Mouse (Mus musculus) thymus, adult 2 months (tissue): ENCODE measurements around the gene Fam92b.

Source experiments
- CTCF ChIP-seq: fragments of 200-500 bp; IDR thresholded peaks from 2 replicates; pipeline ENCODE4 v1.5.1; 2012; ENCODE audit warnings: mild to moderate bottlenecking, control low read depth, low read length, moderate library complexity, borderline replicate concordance; ENCODE audit not compliant: control insufficient read depth, poor library complexity, insufficient read depth; ENCODE audit errors: extremely low read depth
- POLR2A ChIP-seq: fragments of 200-500 bp; IDR thresholded peaks from 2 replicates; pipeline ENCODE4 v1.6.1; 2012; ENCODE audit warnings: mild to moderate bottlenecking, low read length, control low read depth, moderate library complexity; ENCODE audit not compliant: control insufficient read depth, poor library complexity, insufficient read depth; ENCODE audit errors: extremely low read depth

DNA sequence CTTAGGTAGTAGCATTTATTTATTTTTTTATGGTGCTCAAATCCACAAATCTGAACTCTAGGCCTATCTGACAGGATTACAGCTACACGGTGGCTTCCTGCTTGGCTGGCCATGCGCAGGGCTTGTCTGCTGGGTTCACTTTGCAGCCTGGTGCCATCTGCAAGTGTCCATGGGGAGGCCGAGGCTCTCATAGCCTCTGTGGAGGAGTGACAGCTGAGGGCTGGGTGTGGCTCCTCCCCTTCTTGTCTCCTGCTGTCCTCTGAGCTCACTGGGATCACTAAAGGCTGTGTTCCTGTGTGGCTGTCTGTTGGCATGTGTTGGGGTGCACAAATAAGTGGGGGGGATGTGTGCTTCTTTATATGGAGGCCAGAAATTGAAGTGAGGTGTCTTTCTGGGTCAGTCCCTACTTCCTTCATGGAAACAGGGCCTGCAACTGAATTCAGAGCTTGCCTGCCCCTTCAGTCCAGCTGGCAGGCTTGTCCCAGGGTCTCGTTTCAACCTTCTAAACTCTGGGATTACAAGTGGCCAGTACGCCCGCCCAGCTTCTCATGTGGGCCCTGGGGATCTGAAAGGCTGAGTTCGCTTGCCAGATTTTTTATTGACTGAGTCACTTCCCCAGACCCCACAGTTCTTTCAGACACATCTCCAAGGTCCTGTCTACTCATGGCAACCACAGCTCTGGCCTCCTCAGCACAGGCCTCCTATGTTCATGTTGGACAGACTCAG, 38.3 kb upstream of the Fam92b start:
- TF ChIP-seq CTCF: no peak
- no peak for TF ChIP-seq POLR2A
